Mouse (Mus musculus) liver, embryonic 15.5 days (tissue): ENCODE measurements around the gene Mospd3. TPM values are rescaled to one million over a fixed set of nuclear protein-coding genes. Genes with fewer than 3 reads are reported as not detected.

ENCODE experiments used
- ATAC-seq: fragments of 200-750 bp; cut with Nextera tagmentation; 2 replicates; pipeline ENCODE4 v1.8.0; 2017; ENCODE audit warnings: moderate number of reproducible peaks, mild to moderate bottlenecking, moderate library complexity; ENCODE audit not compliant: insufficient read depth
- H3K27ac ChIP-seq: fragments of 300-500 bp; sonication (generic); replicated peaks from 2 replicates; pipeline ENCODE4 v1.5.1; 2015; ENCODE audit warnings: mild to moderate bottlenecking, inconsistent platforms
- H3K27me3 ChIP-seq: fragments of 300-500 bp; sonication (generic); 2 replicates; pipeline ENCODE4 v1.6.1; 2015; ENCODE audit warnings: mild to moderate bottlenecking, inconsistent platforms
- H3K36me3 ChIP-seq: fragments of 300-500 bp; sonication (generic); replicated peaks from 2 replicates; pipeline ENCODE4 v1.6.1; 2015; ENCODE audit warnings: moderate library complexity, mild to moderate bottlenecking, inconsistent platforms
- H3K4me1 ChIP-seq: fragments of 300-500 bp; sonication (generic); replicated peaks from 2 replicates; pipeline ENCODE4 v1.6.1; 2015; ENCODE audit warnings: inconsistent platforms
- H3K4me2 ChIP-seq: fragments of 300-500 bp; sonication (generic); 2 replicates; pipeline ENCODE4 v1.6.1; 2015; ENCODE audit warnings: moderate library complexity, mild to moderate bottlenecking, inconsistent platforms
- H3K4me3 ChIP-seq: fragments of 300-500 bp; sonication (generic); replicated peaks from 2 replicates; pipeline ENCODE4 v1.5.1; 2015; ENCODE audit warnings: mild to moderate bottlenecking, inconsistent platforms
- H3K9ac ChIP-seq: fragments of 300-500 bp; sonication (generic); 2 replicates; pipeline ENCODE4 v1.6.1; 2015; ENCODE audit warnings: moderate library complexity, mild to moderate bottlenecking, inconsistent platforms
- H3K9me3 ChIP-seq: fragments of 300-500 bp; sonication (generic); replicated peaks from 2 replicates; pipeline ENCODE4 v1.6.1; 2016; ENCODE audit warnings: inconsistent platforms
- WGBS: fragments of 180-500 bp; shearing (Covaris S2); methylation state at CpG from one replicate; pipeline ENCODE4 v1.1.7; 2015; ENCODE audit warnings: mixed read lengths; ENCODE audit not compliant: insufficient replicate concordance; 5-methylcytosine and 5-hydroxymethylcytosine counted together
- polyA plus RNA-seq: library from polyadenylated mRNA; unstranded; fragments of >200 nt; fragmentation: Nextera tagmentation; extraction: Ambion mirVana; gene quantifications from 2 replicates; pipeline ENCODE4 v1.2.1, GENCODE M21; 2015

The Mospd3 gene
- polyA plus RNA-seq, 1 experiment from 2014 or later, result 29.7 TPM

DNA sequence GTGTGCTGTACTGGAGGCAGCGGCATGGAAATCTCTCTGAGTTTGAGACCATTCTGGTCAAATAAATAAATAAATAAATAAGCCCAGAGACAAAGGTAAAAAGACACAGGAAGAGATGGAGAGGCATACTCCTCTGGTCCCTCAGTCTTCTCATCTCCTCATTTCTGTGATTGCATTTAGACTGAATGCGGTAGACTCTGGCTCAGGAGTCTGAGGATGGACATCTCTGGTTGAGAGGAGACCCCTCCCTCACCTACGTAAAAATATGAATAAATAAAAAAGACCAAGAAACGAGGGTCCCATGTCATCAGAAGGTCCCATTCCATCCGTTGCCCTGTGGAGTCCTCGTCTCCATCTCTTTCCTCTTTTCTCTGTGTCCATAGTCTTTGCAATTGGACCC is 47.9 kb downstream of the Mospd3 start:
- H3K4me3 ChIP-seq, result no peak overlapping the region
- 18% methylated on average over 6 of the region's 6 CpGs for WGBS
- H3K27me3 ChIP-seq, result peaks cover 60% of the 10 kb centered on the region

DNA sequence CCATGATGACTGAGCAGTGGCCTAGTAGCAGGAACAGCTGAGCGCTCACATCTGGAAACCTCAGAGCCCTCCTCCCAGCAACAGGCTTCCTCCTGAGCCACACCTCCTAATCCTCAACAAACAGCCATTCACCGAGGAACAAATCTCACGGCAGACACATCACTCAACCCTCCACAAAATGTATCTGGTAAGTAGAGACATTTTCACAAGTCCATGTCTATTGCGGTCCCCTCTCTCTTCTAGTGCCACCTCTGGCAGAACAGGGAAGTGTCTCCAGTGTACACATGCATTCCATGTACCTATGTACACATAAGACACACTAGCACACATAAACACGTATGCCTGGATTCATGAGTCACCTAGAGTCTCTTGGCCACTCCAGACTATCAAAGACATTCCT is 49.7 kb downstream of the Mospd3 start:
- H3K9me3 ChIP-seq, result no peaks in the 10 kb centered on the region
- H3K27ac ChIP-seq, result no peak overlapping the region
- peaks cover 53% of the 10 kb centered on the region for H3K27me3 ChIP-seq
- no peak overlapping the region for H3K4me3 ChIP-seq
- no peak overlapping the region for H3K9ac ChIP-seq
- ATAC-seq, result no peak
- H3K4me1 ChIP-seq, result peaks cover 9% of the 10 kb centered on the region
- WGBS, result 62% methylated on average over 5 of the region's 5 CpGs
- no peaks in the 10 kb centered on the region for H3K36me3 ChIP-seq
- no peak overlapping the region for H3K4me2 ChIP-seq

More for the DNA sequence above, 47.9 kb downstream of the Mospd3 start:
- H3K9me3 ChIP-seq, result no peaks in the 10 kb centered on the region
- no peak for ATAC-seq
- no peak overlapping the region for H3K9ac ChIP-seq
- peaks cover 9% of the 10 kb centered on the region for H3K4me1 ChIP-seq
- peak overlapping the region; percentile 45 for H3K4me2 ChIP-seq
- H3K36me3 ChIP-seq, result no peaks in the 10 kb centered on the region
- H3K27ac ChIP-seq, result no peak overlapping the region

DNA sequence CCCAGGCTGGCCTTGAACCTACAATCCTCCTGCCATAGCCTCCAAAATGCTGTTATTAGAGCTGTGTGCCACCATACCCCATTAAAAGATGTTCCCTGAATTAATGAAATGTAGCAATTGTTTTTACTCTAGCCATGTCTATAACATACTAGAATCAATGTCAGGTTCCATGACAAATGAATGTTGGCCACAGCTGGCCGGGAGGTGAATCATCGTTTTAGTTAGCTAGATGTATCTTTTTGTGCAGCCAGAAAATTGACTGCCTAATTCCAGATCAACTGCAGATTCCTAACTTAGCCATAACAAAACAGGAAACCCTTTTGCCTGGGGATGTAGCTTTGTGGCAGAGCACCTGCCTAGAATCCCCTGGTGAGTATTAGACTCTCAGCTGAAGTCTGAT is 51.0 kb downstream of the Mospd3 start:
- Histone ChIP-seq H3K9ac (no peak overlapping the region), H3K4me1 (peaks cover 9% of the 10 kb centered on the region), H3K9me3 (no peaks in the 10 kb centered on the region), H3K27me3 (peaks cover 50% of the 10 kb centered on the region), H3K4me3 (no peak overlapping the region), H3K27ac (no peak overlapping the region), H3K4me2 (no peak overlapping the region), H3K36me3 (no peaks in the 10 kb centered on the region)
- no peak for ATAC-seq
- 68% methylated on average over 2 of the region's 2 CpGs for WGBS

Other genes with a start within 250 kb of the Mospd3 start
- gene Zan, start 124.0 kb downstream of the Mospd3 start, polyA plus RNA-seq, result 0.07 and 0.25 TPM in 2 replicates
- 29.4 and 33.4 TPM in 2 replicates for gene Pop7, start 98.5 kb downstream of the Mospd3 start, polyA plus RNA-seq
- gene Gigyf1, start 82.5 kb downstream of the Mospd3 start, polyA plus RNA-seq, result 3.2 and 3.8 TPM in 2 replicates
- gene Epo, start 67.8 kb downstream of the Mospd3 start, polyA plus RNA-seq, result 0.68 and 1.0 TPM in 2 replicates
- gene Gnb2, start 67.5 kb downstream of the Mospd3 start, polyA plus RNA-seq, result 150 and 161 TPM in 2 replicates
- gene Actl6b, start 47.5 kb downstream of the Mospd3 start, polyA plus RNA-seq, result 0.07 TPM in 2 replicates
- 55.1 and 65.5 TPM in 2 replicates for gene Tfr2, start 31.2 kb downstream of the Mospd3 start, polyA plus RNA-seq
- gene Pcolce, start 12.7 kb upstream of the Mospd3 start, polyA plus RNA-seq, result 16.6 and 17.4 TPM in 2 replicates
- gene Fbxo24, start 27.9 kb upstream of the Mospd3 start, polyA plus RNA-seq, result not detected in 2 replicates
- 25.7 and 26.4 TPM in 2 replicates for gene Lrch4, start 28.1 kb upstream of the Mospd3 start, polyA plus RNA-seq
- gene Gm20605, start 28.1 kb upstream of the Mospd3 start, polyA plus RNA-seq, result 6.0 and 7.8 TPM in 2 replicates
- gene Sap25, start 40.3 kb upstream of the Mospd3 start, polyA plus RNA-seq, result 3.6 and 4.6 TPM in 2 replicates
- 0.07 TPM in 1 of 2 replicates, not detected in the other for gene Irs3, start 44.7 kb upstream of the Mospd3 start, polyA plus RNA-seq
- 35.3 and 35.6 TPM in 2 replicates for gene Agfg2, start 83.7 kb upstream of the Mospd3 start, polyA plus RNA-seq
- 0.21 and 0.39 TPM in 2 replicates for gene Nyap1, start 140.5 kb upstream of the Mospd3 start, polyA plus RNA-seq
- gene Tsc22d4, start 144.7 kb upstream of the Mospd3 start, polyA plus RNA-seq, result 68.8 and 75.1 TPM in 2 replicates
- gene Ppp1r35, start 177.8 kb upstream of the Mospd3 start, polyA plus RNA-seq, result 21.0 and 21.3 TPM in 2 replicates
- 4.0 and 5.0 TPM in 2 replicates for gene Mepce, start 186.6 kb upstream of the Mospd3 start, polyA plus RNA-seq
- gene Zcwpw1, start 186.7 kb upstream of the Mospd3 start, polyA plus RNA-seq, result 3.2 and 3.3 TPM in 2 replicates
- gene Pilra, start 235.2 kb upstream of the Mospd3 start, polyA plus RNA-seq, result 4.0 and 4.7 TPM in 2 replicates